Mouse (Mus musculus) gastrocnemius, adult 8-10 months (tissue): ENCODE data around the gene Agap1. TPM values are rescaled to one million over a fixed set of nuclear protein-coding genes. Genes with fewer than 3 reads are reported as not detected.

Source experiments
- DNase-seq, 2 experiments: peaks; one replicate each; pipeline ENCODE4 v3.0.0; 2022; ENCODE audit warnings: low spot score in 2 of 2
- total RNA-seq, 4 experiments: library from RNA; stranded (reverse); gene quantifications; 2 replicates each; pipeline ENCODE4 v1.2.4; 2022

Agap1 gene
- total RNA-seq, 4 experiments from 2014 or later = 16.7 to 21.6 (median 20.1) TPM

DNA sequence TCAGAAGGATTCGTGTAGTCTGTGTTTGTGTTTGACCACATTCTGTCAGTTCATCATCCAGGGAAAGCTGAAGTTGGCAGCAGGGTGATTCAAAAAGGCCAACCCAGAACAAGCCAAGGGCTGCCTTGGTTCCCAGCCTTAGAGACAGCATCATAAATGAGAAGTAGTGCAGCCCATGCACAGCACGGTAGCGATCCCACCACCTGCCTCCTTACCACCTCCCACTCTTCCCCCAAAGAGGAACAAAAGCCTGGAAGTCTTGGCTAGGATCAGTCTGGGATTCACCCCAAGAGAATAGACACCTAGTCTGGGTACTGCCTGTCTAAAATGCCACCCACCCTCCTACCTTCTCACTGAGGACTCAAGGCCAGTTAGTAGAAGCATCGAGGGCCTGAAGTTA, 390.9 kb downstream of the Agap1 start:
- no peak for DNase-seq

DNA sequence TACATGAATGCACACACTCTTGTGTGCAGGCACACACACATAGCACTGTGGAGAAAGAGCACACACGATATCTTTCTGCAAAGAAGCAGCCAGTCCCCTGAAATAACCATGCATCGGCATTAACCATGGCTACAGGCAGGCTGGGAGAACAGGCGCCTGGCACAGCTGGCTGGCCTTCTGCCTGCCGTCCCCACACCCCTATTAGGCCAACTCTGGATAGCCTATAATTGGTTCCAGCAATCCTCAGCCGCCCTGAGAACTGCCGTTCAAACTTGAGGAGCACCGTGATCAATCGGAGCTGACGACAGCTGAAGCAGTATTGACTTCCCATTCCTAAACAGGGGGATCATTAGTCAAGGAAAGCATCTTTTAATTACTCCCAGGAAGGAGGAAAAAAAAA, 391.5 kb downstream of the Agap1 start:
- DNase-seq = no peak

DNA sequence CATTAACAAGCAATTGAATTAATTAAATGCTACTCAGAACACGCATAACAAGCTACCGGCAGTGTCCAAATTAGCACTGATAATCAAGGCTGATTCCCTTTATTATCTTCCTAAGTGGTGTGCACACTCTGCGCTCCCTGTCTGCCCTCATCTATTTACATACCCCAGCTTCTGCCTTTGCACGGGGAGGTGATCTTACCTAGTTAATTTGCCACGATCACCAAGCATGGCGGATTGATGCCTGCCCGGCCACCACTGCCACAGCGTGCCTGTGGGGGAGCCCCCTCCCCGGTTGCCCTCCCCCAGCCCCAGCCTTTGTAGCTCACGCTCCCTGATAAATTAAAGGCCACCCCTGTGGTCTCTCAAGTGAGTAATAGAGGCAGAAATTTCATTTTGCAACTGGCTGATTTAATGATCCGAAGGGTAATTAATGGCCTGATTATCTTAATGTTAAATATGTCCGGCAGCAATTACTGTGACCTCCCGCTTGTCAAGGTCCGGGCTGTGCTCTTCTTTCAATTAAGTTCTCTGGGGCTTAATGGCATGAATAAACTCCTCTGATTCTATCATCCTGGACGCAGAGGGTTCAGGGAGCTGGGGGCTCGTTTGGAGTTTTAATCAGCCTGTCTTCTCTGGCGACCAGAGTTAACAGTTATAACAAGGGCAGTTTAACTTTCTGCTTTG, 393.9 kb downstream of the Agap1 start:
- no peak for DNase-seq

DNA sequence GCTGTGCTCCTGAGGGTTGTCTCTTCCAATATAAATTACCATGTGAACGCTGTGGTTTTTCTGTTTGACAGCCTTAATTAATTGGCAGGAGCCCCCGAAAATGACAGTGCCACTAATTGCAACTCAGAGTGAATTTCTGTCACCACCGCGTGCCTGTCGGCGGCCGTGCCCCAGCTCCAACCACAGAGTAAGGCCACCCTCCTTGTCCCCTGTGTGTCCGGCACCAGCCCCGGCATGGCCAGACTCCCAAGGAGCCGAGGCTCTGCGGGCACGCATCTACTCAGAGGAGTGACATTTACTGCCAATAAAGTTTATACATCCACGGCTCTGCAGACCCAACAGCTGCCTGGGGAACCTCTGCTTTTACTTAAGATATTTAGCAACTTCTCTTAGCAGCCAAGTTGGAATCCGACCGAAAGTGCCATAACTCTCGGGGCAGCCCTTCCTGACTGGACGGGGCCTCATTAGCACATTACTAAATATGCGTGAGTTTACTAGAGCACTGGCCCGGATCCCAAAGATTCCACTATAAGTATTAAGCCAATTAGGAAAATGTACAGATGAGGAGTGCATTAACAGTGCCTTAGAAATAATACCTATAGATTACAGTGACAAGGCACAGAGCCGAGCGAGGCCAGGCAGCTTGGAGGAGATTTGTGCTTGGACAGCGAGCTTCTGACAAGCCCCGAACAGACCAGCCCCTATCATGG, 394.7 kb downstream of the Agap1 start:
- no peak for DNase-seq

DNA sequence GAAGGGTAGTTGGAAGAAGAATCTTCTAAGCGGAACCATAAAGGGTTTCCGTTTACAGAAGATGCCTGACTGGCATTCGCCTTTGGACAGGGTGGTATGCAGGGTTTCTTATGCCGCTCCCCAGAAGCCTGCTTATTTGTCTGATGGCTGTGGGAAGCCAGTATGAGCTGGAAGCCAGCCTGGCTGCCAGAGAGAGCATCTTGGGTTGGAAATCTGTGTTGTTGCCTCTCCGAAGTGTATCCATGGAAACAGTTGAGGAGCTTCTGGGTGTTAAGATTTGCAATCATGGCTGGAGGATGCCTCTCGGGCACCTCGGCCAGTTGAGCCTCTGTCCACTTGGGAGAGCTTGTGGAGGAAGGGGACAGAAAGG, 395.2 kb downstream of the Agap1 start:
- no peak for DNase-seq

DNA sequence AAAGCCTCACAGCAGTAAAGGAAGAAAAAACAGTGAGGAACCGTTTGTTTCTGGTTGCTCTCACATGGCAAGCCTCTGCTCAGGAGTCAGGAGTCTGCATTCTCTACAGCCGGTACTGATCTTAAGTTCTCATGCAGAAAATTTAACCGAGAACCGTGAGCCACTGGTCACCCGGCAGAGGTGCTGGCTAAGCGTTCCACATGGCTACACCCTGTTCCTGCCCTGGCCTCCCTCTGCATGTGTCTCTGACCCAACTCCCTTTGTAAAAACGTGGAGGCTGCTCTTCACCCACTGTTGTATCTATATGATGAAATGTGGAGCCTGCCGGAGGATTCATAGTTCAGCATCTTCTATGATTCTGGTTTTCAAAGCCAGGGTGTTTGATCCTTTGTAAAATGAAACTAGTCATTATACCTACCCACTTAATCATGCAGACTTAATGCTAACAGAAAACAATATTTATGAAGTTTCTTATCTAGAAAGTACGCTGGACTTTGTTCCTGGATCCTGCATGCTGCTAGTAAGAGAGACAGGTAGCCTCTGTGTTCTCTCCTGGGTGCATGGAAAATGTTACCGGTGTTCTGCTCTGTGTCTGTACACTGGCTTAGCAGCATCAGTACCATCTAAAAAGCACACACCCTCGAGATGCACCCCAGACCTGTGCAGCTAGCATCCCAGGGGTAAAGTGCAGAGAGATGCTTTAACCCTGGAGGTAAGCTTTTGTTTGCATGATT, 396.2 kb downstream of the Agap1 start:
- no peak for DNase-seq

DNA sequence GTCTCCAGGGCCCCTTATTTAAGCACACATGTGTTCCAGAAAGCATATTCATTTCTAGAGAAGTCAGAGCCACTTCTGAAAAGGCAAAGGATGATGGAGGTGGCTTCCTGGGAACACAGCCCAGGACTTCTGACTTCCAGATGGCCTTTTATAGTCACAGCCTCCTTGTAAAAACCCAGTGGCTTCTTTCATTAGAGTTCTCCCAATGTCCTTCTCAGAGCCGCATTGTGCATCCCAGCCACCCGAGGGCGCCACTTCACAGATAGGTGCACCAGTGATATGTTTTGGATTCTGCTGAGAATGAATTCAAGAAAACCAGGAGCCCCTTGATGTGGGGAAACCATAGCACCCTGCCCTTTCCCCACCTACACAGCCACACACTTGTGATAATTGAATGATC, 404.6 kb downstream of the Agap1 start:
- peak in 1 of 2 experiments; percentile 24 for DNase-seq

DNA sequence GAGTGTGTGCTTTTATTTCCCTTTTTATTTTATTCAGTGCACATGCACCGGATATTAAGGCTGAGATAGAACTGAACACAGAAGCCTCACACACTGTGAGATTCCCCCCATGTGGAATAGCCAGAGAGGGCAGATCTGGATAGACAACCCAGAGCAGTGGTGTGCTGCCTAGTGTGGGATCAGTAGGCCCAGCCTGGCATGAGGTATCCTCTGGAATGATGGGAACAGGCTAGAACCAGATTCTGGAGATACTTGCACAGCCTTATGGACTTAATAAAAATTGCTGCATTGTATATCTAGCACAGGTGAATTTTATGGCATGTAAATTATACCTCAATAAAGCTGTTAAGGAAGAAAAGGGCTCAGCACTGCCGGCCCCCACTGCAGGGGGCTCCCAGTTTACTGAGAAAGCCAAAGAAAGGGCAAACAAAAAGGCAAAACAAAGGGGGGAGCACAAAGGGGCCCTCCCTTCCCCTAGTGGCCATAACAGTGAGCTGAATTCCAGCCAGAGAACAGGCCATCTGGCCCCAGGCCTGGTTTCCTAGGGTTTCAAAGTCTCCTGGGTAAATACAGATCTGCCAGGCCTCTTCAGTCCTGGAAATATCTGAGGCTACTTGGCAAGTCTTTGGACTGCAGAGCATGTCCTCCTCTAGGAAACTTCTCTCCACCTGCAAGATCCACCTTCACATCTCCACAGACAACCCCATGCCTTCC, 405.6 kb downstream of the Agap1 start:
- peak; percentile 60 to 65 for DNase-seq

DNA sequence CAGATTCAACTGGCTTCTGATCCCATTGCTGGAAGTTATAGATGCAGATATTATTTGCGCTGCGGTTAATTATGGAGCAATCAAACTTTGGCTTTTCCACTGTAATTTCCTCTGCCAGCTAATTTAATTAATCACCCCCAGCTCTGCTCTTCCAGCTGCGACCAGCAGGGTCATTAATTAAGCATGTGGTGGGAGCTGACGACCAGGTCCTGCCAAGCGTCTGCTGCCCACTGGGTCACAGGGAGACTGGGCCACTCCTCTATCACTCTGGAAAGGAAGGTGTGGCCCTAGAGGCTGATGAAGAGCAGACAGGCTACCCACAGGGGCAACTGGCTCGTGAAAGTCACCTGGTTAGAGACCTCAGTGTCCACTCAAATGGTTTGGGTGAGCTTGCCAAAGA, 411.2 kb downstream of the Agap1 start:
- DNase-seq = no peak

DNA sequence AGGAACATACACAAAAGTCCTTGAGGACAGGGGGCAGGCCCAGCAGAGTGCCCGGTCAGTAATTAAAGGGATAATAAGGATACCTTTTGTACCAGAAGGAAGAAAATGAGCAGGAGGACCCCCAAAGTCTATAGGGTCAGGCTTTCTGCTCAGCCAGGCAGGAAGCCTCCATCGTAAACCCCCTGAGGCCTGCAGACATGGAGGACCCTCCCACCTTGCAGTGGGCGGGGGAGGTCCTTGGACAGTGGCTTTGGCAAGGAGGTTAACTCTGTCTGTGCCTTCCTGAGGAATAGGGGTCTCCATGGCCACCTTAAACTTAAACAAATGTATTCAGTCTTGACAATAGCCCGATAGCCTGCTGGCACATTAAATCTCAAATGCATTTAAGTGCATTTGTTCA, 413.2 kb downstream of the Agap1 start:
- no peak for DNase-seq

DNA sequence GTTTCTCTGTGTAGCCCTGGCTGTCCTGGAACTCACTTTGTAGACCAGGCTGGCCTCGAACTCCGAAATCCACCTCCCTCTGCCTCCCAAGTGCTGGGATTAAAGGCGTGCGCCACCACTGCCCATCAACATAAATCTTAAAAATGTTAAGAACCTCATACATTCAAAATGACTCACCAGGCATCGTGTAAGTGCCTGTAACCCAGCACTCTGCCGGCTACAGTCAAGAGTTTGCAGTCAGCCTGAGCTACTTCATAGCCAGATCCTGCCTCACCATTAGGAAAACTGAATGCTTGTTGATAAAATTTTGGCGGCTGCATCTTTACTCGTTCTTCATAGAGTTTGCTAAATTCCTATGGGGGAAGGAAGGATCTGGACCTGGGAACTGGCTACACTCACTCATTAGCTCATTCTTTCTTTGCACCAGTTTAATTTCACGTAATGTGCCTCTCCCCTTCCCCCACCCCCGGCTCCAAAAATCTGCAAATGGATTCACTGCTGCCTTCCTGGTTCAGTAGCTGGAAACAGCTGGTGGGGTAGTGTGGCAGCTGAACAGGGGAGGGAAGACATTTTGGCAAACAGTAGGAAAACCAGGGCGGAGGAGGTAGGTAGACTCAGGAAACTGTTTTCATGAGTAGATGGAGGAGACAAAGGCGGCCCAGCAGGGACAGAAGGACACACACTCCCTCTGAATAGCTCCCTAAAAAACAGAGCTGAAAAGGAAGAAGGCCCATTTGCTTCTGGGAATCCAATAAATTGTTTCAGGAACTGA, 415.7 kb downstream of the Agap1 start:
- DNase-seq = no peak

DNA sequence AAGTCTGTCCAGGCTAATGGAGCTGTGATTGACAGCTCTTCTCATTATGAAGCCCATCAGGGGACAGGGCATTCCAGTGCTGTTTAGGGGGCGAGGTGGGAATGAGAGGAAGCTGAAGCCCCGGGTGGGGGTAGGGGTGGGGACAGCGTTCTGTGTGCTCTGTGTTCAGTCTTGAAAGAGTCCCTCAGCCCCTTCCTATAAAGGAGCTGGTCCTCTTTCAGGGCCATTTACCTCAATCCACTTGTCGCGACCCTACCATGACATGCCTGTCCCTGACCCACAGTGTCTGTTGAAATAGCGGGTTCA, 416.3 kb downstream of the Agap1 start:
- DNase-seq = no peak

DNA sequence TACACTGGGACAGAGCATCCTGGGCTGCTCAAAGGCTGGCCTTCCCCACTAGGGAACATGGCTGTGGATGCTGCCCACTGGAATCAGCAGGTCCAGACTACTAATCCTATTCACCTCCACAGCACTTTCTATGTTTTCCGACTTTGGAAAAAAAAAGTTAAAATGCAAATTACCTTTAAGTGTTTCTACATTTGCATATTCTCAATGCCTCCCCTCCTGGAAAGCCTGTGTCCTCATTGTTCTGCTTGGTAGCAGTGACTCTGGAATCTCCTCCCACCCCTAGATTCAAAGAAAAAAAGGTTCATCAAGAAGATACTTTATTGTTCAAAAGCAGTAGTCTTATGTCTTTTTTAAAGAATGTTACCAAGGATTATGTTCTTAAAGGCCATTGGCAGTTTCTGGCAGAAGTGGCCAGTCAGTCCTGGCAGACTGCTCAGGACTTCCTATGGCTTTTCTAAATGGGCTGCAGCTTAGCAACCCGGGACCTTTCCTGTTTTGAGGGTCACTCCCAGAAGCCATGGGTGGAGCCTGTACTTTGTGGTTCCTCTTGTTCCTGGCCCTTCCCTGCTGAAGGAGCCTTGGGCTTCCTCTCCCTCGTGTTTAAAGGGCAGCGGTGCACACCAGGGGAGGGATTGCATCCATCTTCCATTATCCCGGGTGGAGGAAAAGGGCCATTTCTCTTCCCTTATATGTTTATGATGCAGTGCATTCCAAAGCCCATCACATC, 421.9 kb downstream of the Agap1 start:
- DNase-seq = no peak

DNA sequence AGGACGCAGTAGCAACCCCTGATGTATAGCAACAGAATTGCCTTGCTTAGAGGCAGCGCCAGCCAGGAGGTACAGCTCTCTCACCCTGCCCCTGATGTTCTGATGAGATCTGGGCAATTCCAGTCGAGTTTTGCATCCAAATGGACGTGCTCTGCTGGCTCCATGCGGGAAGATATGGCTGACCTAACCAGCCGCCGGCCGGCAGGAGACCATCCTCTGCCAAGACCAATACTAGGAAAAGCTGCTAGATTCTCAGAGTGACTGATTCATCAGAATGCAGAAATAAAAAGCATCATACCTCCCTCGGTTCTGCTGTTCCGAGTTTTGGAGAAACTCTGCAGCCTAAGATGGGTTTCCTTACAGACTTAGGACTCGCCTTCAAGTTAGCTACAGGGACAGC, 423.9 kb downstream of the Agap1 start:
- no peak for DNase-seq

DNA sequence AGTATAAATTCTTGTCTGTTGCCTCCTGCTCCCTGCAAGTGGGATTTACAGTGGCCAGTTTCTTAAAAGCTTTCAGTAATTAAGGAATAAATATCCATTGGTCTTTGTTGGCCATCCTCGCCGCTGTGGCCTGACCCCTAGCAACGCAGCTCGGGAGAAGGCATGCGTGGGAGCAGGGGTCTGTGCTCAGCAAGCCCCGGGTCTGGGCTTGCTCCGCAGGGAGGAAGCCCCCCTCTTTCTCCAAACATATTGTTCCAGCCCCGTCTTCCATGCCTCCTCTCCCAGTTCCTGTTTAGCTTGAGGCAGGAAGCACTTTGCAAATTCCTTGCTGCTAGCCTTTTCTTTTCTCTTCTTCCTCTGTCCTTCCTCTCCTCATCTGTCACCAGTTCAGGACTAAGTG, 425.6 kb downstream of the Agap1 start:
- DNase-seq = no peak

DNA sequence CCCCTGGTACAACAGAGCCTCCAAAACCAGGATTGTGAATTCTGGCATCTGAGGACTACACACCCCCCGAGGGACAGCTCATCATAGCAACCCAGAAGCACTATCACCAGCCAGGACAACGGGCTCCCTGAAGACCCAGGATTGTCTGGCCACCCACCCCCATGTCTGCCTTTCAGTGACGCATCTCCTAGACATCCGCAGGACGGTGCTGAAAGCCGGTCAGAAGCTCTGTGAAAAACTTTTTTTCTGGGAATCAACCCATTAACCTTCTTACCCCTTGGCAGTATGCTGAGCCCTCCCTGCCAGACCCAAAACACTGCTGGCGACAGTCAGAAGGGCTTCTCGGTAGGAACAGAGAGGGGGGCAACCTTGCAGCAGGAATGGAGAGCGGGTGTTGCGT, 426.2 kb downstream of the Agap1 start:
- DNase-seq = no peak

DNA sequence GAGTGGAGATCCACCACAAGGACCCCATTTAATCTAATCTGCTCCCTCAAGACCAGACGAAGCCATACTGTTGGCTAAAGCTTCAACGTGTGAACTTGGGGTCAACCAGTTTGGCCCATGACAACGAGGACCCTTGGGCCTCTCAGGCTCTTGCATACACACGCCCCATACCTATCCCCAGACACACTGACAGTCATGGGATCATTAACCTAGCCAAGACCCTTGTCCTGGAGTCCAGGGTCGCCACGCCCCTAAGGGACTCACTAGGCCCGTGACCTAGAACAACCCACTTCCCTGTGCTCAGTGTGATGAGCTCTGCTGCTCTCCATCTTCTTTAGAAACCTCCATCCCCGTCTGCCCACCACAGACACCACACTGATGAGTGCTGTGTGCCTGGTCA, 429.7 kb downstream of the Agap1 start:
- no peak for DNase-seq

DNA sequence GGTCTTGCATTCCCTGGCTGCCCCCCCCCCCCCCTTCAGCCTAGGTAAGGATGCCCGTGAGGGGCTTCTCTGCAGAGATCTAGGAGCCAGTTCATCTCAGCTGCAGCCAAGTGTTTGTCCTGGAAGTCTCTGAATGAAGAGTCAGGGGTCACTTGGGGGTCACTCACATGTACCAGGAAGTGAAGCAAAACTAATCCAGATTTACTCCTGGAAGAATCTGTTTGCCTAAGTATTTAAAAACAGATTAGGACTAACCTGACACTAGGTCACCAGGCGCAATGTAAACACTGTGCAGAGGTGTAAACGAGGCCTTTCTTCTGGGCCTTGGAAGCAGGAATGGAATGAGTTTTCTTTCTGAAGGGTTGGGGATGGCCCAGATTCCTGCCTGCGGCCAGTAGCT, 431.1 kb downstream of the Agap1 start:
- DNase-seq = no peak

DNA sequence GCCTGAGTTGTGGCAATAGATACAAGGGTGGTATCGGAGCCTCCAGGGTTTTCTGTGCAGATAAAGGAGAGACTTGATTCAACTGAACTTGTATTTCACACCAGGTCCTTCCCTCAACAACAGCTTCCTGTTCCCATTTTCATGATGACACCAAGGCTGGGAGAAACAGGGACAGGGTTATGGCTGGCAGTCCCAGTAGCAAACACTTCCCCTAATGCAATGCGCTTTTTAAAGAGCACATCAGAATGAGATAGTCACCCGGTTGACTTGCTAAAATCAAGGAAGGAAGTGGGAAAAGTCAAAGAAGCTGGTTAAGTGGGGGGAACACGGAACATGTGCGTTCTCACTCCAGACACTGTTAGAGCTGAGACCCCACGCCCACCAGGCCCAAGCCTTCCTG, 436.8 kb downstream of the Agap1 start:
- DNase-seq = no peak

DNA sequence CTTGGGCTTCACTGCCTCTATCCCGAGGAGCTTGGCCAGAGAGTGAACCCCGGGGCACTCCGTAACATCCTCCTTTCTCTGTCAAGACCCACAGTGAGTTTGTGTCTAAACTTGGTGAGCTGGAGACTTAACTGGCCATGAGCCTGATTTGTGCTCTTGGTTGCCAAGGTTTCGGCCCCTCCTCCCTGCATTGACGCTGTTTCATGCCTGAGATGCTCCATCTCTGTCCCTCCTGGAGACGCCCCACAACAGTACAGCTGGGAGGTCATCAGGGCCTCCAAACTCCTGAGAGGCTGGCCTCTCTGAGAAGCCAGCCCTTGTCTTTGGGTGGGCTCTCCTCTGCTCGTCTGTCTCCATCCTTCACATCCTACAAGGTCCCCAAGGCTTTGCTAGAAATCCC, 437.7 kb downstream of the Agap1 start:
- DNase-seq = no peak

DNA sequence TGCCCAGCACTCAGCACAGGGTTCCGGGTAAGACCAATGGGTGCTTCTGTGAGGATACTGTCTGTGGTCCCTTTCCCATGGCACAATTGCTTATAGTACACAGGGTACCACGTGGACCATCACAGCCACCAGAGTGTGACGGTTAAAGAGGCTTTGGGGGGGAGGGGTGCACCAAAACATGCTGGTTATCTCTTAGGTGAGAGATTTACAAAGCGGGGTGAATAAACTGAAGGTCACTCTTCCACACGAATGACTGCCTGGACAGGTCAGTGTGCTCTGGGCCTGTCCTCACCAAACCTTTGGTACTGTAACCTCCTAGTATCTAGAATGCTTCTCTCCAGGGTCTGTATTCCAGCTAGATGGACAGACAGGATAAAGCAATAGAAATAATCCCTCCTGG, 441.2 kb downstream of the Agap1 start:
- no peak for DNase-seq
